Mouse (Mus musculus): ENCODE measurements around the gene Zhx3. TPM values are rescaled to one million over a fixed set of nuclear protein-coding genes. Genes with fewer than 3 reads are reported as not detected.

Zhx3 gene
- polyA plus RNA-seq, 1 experiment, result 1.1 TPM

GRCm38 (mm10) chr2:160850360-160850759 lies 22.4 kb downstream of the Zhx3 start:
- H3K27ac ChIP-seq (ENCODE audit: insufficient read depth, low read length), result no peak overlapping the region
- H3K9me3 ChIP-seq (replicated peaks; ENCODE audit: control insufficient read depth, insufficient read depth, low read length, poor library complexity, severe bottlenecking), result no peaks in the 10 kb centered on the region
- no peak overlapping the region for H3K4me3 ChIP-seq (ENCODE audit: low read depth, low read length)
- TF ChIP-seq EP300 (IDR thresholded peaks at IDR 0.05; ENCODE audit: insufficient read depth, low read depth, low read length), result no peak
- no peak for TF ChIP-seq CTCF (IDR thresholded peaks at IDR 0.05; ENCODE audit: low read depth, low read length)
- no peak for TF ChIP-seq POLR2A (IDR thresholded peaks at IDR 0.05; ENCODE audit: insufficient read depth, low read length)
- no peaks in the 10 kb centered on the region for H3K36me3 ChIP-seq (ENCODE audit: control insufficient read depth, insufficient read depth, low read length, poor library complexity, severe bottlenecking)
- H3K27me3 ChIP-seq (ENCODE audit: control insufficient read depth, insufficient read depth, low read length, poor library complexity, severe bottlenecking), result no peaks in the 10 kb centered on the region
- H3K4me1 ChIP-seq (ENCODE audit: control insufficient read depth, insufficient read depth, low read length), result no peaks in the 10 kb centered on the region
- no peak overlapping the region for H3K9ac ChIP-seq (ENCODE audit: low read depth, poor library complexity, severe bottlenecking)

- no peak overlapping the region for H3K4me3 ChIP-seq (ENCODE audit: low read depth, low read length)
- H3K4me1 ChIP-seq (ENCODE audit: control insufficient read depth, insufficient read depth, low read length), result no peaks in the 10 kb centered on the region
- H3K27ac ChIP-seq (ENCODE audit: insufficient read depth, low read length), result no peak overlapping the region
- no peak overlapping the region for H3K9ac ChIP-seq (ENCODE audit: low read depth, poor library complexity, severe bottlenecking)
- no peaks in the 10 kb centered on the region for H3K27me3 ChIP-seq (ENCODE audit: control insufficient read depth, insufficient read depth, low read length, poor library complexity, severe bottlenecking)
- no peaks in the 10 kb centered on the region for H3K9me3 ChIP-seq (replicated peaks; ENCODE audit: control insufficient read depth, insufficient read depth, low read length, poor library complexity, severe bottlenecking)
- TF ChIP-seq CTCF (IDR thresholded peaks at IDR 0.05; ENCODE audit: low read depth, low read length), result no peak
- TF ChIP-seq POLR2A (IDR thresholded peaks at IDR 0.05; ENCODE audit: insufficient read depth, low read length), result no peak
- TF ChIP-seq EP300 (IDR thresholded peaks at IDR 0.05; ENCODE audit: insufficient read depth, low read depth, low read length), result no peak
- H3K36me3 ChIP-seq (ENCODE audit: control insufficient read depth, insufficient read depth, low read length, poor library complexity, severe bottlenecking), result no peaks in the 10 kb centered on the region
These were observed 23.1 kb downstream of the Zhx3 start for GRCm38 (mm10) chr2:160849617-160850240.

- no peak for TF ChIP-seq EP300 (IDR thresholded peaks at IDR 0.05; ENCODE audit: insufficient read depth, low read depth, low read length)
- Histone ChIP-seq H3K36me3 (ENCODE audit: control insufficient read depth, insufficient read depth, low read length, poor library complexity, severe bottlenecking) (no peaks in the 10 kb centered on the region), H3K9ac (ENCODE audit: low read depth, poor library complexity, severe bottlenecking) (no peak overlapping the region), H3K4me1 (ENCODE audit: control insufficient read depth, insufficient read depth, low read length) (no peaks in the 10 kb centered on the region), H3K9me3 (replicated peaks; ENCODE audit: control insufficient read depth, insufficient read depth, low read length, poor library complexity, severe bottlenecking) (no peaks in the 10 kb centered on the region), H3K4me3 (ENCODE audit: low read depth, low read length) (no peak overlapping the region), H3K27me3 (ENCODE audit: control insufficient read depth, insufficient read depth, low read length, poor library complexity, severe bottlenecking) (no peaks in the 10 kb centered on the region), H3K27ac (ENCODE audit: insufficient read depth, low read length) (no peak overlapping the region)
These were observed 24.6 kb downstream of the Zhx3 start for GRCm38 (mm10) chr2:160848186-160848585.

GRCm38 (mm10) chr2:160847664-160848063 lies 25.1 kb downstream of the Zhx3 start:
- no peak for TF ChIP-seq CTCF (IDR thresholded peaks at IDR 0.05; ENCODE audit: low read depth, low read length)
- no peak for TF ChIP-seq EP300 (IDR thresholded peaks at IDR 0.05; ENCODE audit: insufficient read depth, low read depth, low read length)
- no peak for TF ChIP-seq POLR2A (IDR thresholded peaks at IDR 0.05; ENCODE audit: insufficient read depth, low read length)
- no peak overlapping the region for H3K9ac ChIP-seq (ENCODE audit: low read depth, poor library complexity, severe bottlenecking)
- H3K27ac ChIP-seq (ENCODE audit: insufficient read depth, low read length), result no peak overlapping the region
- no peaks in the 10 kb centered on the region for H3K36me3 ChIP-seq (ENCODE audit: control insufficient read depth, insufficient read depth, low read length, poor library complexity, severe bottlenecking)
- H3K9me3 ChIP-seq (replicated peaks; ENCODE audit: control insufficient read depth, insufficient read depth, low read length, poor library complexity, severe bottlenecking), result no peaks in the 10 kb centered on the region
- no peak overlapping the region for H3K4me3 ChIP-seq (ENCODE audit: low read depth, low read length)
- no peaks in the 10 kb centered on the region for H3K27me3 ChIP-seq (ENCODE audit: control insufficient read depth, insufficient read depth, low read length, poor library complexity, severe bottlenecking)
- no peaks in the 10 kb centered on the region for H3K4me1 ChIP-seq (ENCODE audit: control insufficient read depth, insufficient read depth, low read length)

GRCm38 (mm10) chr2:160840838-160841237 lies 32.0 kb downstream of the Zhx3 start:
- H3K4me1 ChIP-seq (ENCODE audit: control insufficient read depth, insufficient read depth, low read length), result no peaks in the 10 kb centered on the region
- H3K27me3 ChIP-seq (ENCODE audit: control insufficient read depth, insufficient read depth, low read length, poor library complexity, severe bottlenecking), result no peaks in the 10 kb centered on the region; the same call in 1 of the 2 replicates
- no peak overlapping the region for H3K9ac ChIP-seq (ENCODE audit: low read depth, poor library complexity, severe bottlenecking)
- no peak overlapping the region for H3K4me3 ChIP-seq (ENCODE audit: low read depth, low read length)
- H3K27ac ChIP-seq (ENCODE audit: insufficient read depth, low read length), result no peak overlapping the region
- H3K9me3 ChIP-seq (replicated peaks; ENCODE audit: control insufficient read depth, insufficient read depth, low read length, poor library complexity, severe bottlenecking), result no peaks in the 10 kb centered on the region
- TF ChIP-seq CTCF (IDR thresholded peaks at IDR 0.05; ENCODE audit: low read depth, low read length) (no peak), POLR2A (IDR thresholded peaks at IDR 0.05; ENCODE audit: insufficient read depth, low read length) (no peak), EP300 (IDR thresholded peaks at IDR 0.05; ENCODE audit: insufficient read depth, low read depth, low read length) (no peak)
- H3K36me3 ChIP-seq (ENCODE audit: control insufficient read depth, insufficient read depth, low read length, poor library complexity, severe bottlenecking), result no peaks in the 10 kb centered on the region

GRCm38 (mm10) chr2:160810802-160811201 lies 62.0 kb downstream of the Zhx3 start:
- TF ChIP-seq CTCF (IDR thresholded peaks at IDR 0.05; ENCODE audit: low read depth, low read length), result no peak
- no peak for TF ChIP-seq EP300 (IDR thresholded peaks at IDR 0.05; ENCODE audit: insufficient read depth, low read depth, low read length)
- TF ChIP-seq POLR2A (IDR thresholded peaks at IDR 0.05; ENCODE audit: insufficient read depth, low read length), result no peak
- H3K36me3 ChIP-seq (ENCODE audit: control insufficient read depth, insufficient read depth, low read length, poor library complexity, severe bottlenecking), result no peaks in the 10 kb centered on the region
- H3K9ac ChIP-seq (ENCODE audit: low read depth, poor library complexity, severe bottlenecking), result no peak overlapping the region
- H3K27ac ChIP-seq (ENCODE audit: insufficient read depth, low read length), result no peak overlapping the region
- no peaks in the 10 kb centered on the region for H3K27me3 ChIP-seq (ENCODE audit: control insufficient read depth, insufficient read depth, low read length, poor library complexity, severe bottlenecking)
- no peak overlapping the region for H3K4me3 ChIP-seq (ENCODE audit: low read depth, low read length)
- H3K9me3 ChIP-seq (replicated peaks; ENCODE audit: control insufficient read depth, insufficient read depth, low read length, poor library complexity, severe bottlenecking), result no peaks in the 10 kb centered on the region; the same call in 1 of the 2 replicates
- H3K4me1 ChIP-seq (ENCODE audit: control insufficient read depth, insufficient read depth, low read length), result no peaks in the 10 kb centered on the region
